Mouse (Mus musculus): ENCODE measurements around the gene 6430548M08Rik. TPM values are rescaled to one million over a fixed set of nuclear protein-coding genes. Genes with fewer than 3 reads are reported as not detected.

Gene 6430548M08Rik
- polyA plus RNA-seq, 1 experiment from 2014 or later: 3.3 TPM

- Histone ChIP-seq H3K36me3 (no peaks in the 10 kb centered on the region), H3K4me3 (no peak overlapping the region), H3K9me3 (no peaks in the 10 kb centered on the region), H3K9ac (no peak overlapping the region), H3K27me3 (peaks cover 18% of the 10 kb centered on the region), H3K27ac (no peak overlapping the region), H3K4me2 (replicated peaks) (no peak overlapping the region), H3K4me1 (no peaks in the 10 kb centered on the region)
- ATAC-seq (ENCODE audit: low FRiP score, low read depth): no peak
- WGBS: 50% methylated on average over 14 of the region's 14 CpGs
Measured at GRCm38 (mm10) chr8:120126357-120127161, 12.6 kb downstream of the 6430548M08Rik start.

- Histone ChIP-seq H3K9me3 (no peaks in the 10 kb centered on the region), H3K9ac (no peak overlapping the region; the same call in 1 of the 2 replicates), H3K27me3 (0 out of 2 replicates have a peak, but pooled peaks cover 14% of the 10 kb centered on the region), H3K4me1 (no peaks in the 10 kb centered on the region), H3K4me3 (no peak overlapping the region), H3K27ac (no peak overlapping the region), H3K4me2 (replicated peaks) (no peak overlapping the region), H3K36me3 (no peaks in the 10 kb centered on the region)
- no peak for ATAC-seq (ENCODE audit: low FRiP score, low read depth)
- 58% methylated on average over 4 of the region's 4 CpGs for WGBS
Measured at GRCm38 (mm10) chr8:120129547-120129946, 15.6 kb downstream of the 6430548M08Rik start.

- H3K9me3 ChIP-seq: no peaks in the 10 kb centered on the region
- H3K4me3 ChIP-seq: no peak overlapping the region
- WGBS: 81% methylated on average over 8 of the region's 8 CpGs
- H3K27me3 ChIP-seq: 0 out of 2 replicates have a peak, but pooled peaks cover 10% of the 10 kb centered on the region
- H3K27ac ChIP-seq: no peak overlapping the region
- no peaks in the 10 kb centered on the region for H3K4me1 ChIP-seq
- no peak for ATAC-seq (ENCODE audit: low FRiP score, low read depth)
- no peak overlapping the region for H3K9ac ChIP-seq
- H3K4me2 ChIP-seq (replicated peaks): no peak overlapping the region
- no peaks in the 10 kb centered on the region for H3K36me3 ChIP-seq
Measured at GRCm38 (mm10) chr8:120131158-120131557, 17.2 kb downstream of the 6430548M08Rik start.

GRCm38 (mm10) chr8:120133169-120133568, 19.2 kb downstream of the 6430548M08Rik start:
- ATAC-seq (ENCODE audit: low FRiP score, low read depth): no peak
- Histone ChIP-seq H3K9me3 (no peaks in the 10 kb centered on the region), H3K27me3 (no peaks in the 10 kb centered on the region), H3K4me3 (no peak overlapping the region), H3K4me1 (no peaks in the 10 kb centered on the region), H3K4me2 (replicated peaks) (no peak overlapping the region), H3K9ac (no peak overlapping the region), H3K27ac (no peak overlapping the region), H3K36me3 (no peaks in the 10 kb centered on the region)
- 88% methylated on average over 7 of the region's 7 CpGs for WGBS

GRCm38 (mm10) chr8:120135687-120136086, 21.7 kb downstream of the 6430548M08Rik start:
- H3K27me3 ChIP-seq: peaks cover 4% of the 10 kb centered on the region; the same call in 1 of the 2 replicates
- H3K9ac ChIP-seq: no peak overlapping the region
- no peak overlapping the region for H3K4me2 ChIP-seq (replicated peaks)
- no peak for ATAC-seq (ENCODE audit: low FRiP score, low read depth)
- H3K4me3 ChIP-seq: no peak overlapping the region
- no peaks in the 10 kb centered on the region for H3K9me3 ChIP-seq
- no peaks in the 10 kb centered on the region for H3K36me3 ChIP-seq
- 91% methylated on average over 7 of the region's 7 CpGs for WGBS
- no peak overlapping the region for H3K27ac ChIP-seq
- no peaks in the 10 kb centered on the region for H3K4me1 ChIP-seq

GRCm38 (mm10) chr8:120136618-120137017, 22.7 kb downstream of the 6430548M08Rik start:
- WGBS: 52% methylated on average over 7 of the region's 7 CpGs
- Histone ChIP-seq H3K9me3 (no peaks in the 10 kb centered on the region), H3K36me3 (no peaks in the 10 kb centered on the region), H3K4me2 (replicated peaks) (no peak overlapping the region), H3K27me3 (peaks cover 4% of the 10 kb centered on the region; the same call in 1 of the 2 replicates), H3K4me3 (no peak overlapping the region), H3K4me1 (no peaks in the 10 kb centered on the region), H3K9ac (no peak overlapping the region), H3K27ac (no peak overlapping the region)
- ATAC-seq (ENCODE audit: low FRiP score, low read depth): no peak

- H3K9ac ChIP-seq: no peak overlapping the region
- H3K27me3 ChIP-seq: peaks cover 4% of the 10 kb centered on the region; the same call in 1 of the 2 replicates
- H3K4me3 ChIP-seq: no peak overlapping the region
- no peaks in the 10 kb centered on the region for H3K36me3 ChIP-seq
- ATAC-seq (ENCODE audit: low FRiP score, low read depth): no peak
- 37% methylated on average over 2 of the region's 2 CpGs for WGBS
- H3K9me3 ChIP-seq: no peaks in the 10 kb centered on the region
- no peak overlapping the region for H3K27ac ChIP-seq
- H3K4me2 ChIP-seq (replicated peaks): no peak overlapping the region
- H3K4me1 ChIP-seq: no peaks in the 10 kb centered on the region
Measured at GRCm38 (mm10) chr8:120138958-120139357, 25.0 kb downstream of the 6430548M08Rik start.

- Histone ChIP-seq H3K27ac (no peak overlapping the region), H3K4me2 (replicated peaks) (no peak overlapping the region), H3K9me3 (no peaks in the 10 kb centered on the region), H3K27me3 (peaks cover 4% of the 10 kb centered on the region; the same call in 1 of the 2 replicates), H3K9ac (no peak overlapping the region; the same call in 1 of the 2 replicates), H3K36me3 (no peaks in the 10 kb centered on the region), H3K4me3 (no peak overlapping the region), H3K4me1 (peaks cover 8% of the 10 kb centered on the region; the same call in 1 of the 2 replicates)
- 61% methylated on average over 3 of the region's 3 CpGs for WGBS
- no peak for ATAC-seq (ENCODE audit: low FRiP score, low read depth)
Measured at GRCm38 (mm10) chr8:120140769-120141168, 26.8 kb downstream of the 6430548M08Rik start.

- no peak for ATAC-seq (ENCODE audit: low FRiP score, low read depth)
- no peak overlapping the region for H3K9ac ChIP-seq
- 60% methylated on average over 15 of the region's 15 CpGs for WGBS
- H3K4me1 ChIP-seq: peaks cover 8% of the 10 kb centered on the region; the same call in 1 of the 2 replicates
- no peaks in the 10 kb centered on the region for H3K36me3 ChIP-seq
- H3K27ac ChIP-seq: no peak overlapping the region
- H3K4me3 ChIP-seq: no peak overlapping the region
- no peaks in the 10 kb centered on the region for H3K27me3 ChIP-seq
- H3K4me2 ChIP-seq (replicated peaks): no peak overlapping the region
- H3K9me3 ChIP-seq: no peaks in the 10 kb centered on the region
Measured at GRCm38 (mm10) chr8:120143911-120144651, 30.1 kb downstream of the 6430548M08Rik start.

- H3K36me3 ChIP-seq: no peaks in the 10 kb centered on the region
- peak overlapping the region; percentile 19; the same call in 1 of the 2 replicates for H3K9ac ChIP-seq
- 53% methylated on average over 12 of the region's 12 CpGs for WGBS
- peaks cover 8% of the 10 kb centered on the region; the same call in 1 of the 2 replicates for H3K4me1 ChIP-seq
- H3K9me3 ChIP-seq: no peaks in the 10 kb centered on the region
- H3K27me3 ChIP-seq: no peaks in the 10 kb centered on the region
- no peak overlapping the region for H3K4me2 ChIP-seq (replicated peaks)
- H3K4me3 ChIP-seq: no peak overlapping the region
- H3K27ac ChIP-seq: no peak overlapping the region
- ATAC-seq (ENCODE audit: low FRiP score, low read depth): no peak
Measured at GRCm38 (mm10) chr8:120144652-120145301, 30.8 kb downstream of the 6430548M08Rik start.

GRCm38 (mm10) chr8:120146051-120146450, 32.1 kb downstream of the 6430548M08Rik start:
- Histone ChIP-seq H3K27me3 (no peaks in the 10 kb centered on the region), H3K4me2 (replicated peaks) (no peak overlapping the region), H3K9ac (no peak overlapping the region), H3K27ac (no peak overlapping the region), H3K36me3 (no peaks in the 10 kb centered on the region), H3K4me1 (peaks cover 8% of the 10 kb centered on the region; the same call in 1 of the 2 replicates), H3K4me3 (no peak overlapping the region), H3K9me3 (no peaks in the 10 kb centered on the region)
- no peak for ATAC-seq (ENCODE audit: low FRiP score, low read depth)
- 72% methylated on average over 1 of the region's 1 CpGs for WGBS

- Histone ChIP-seq H3K9ac (no peak overlapping the region), H3K9me3 (no peaks in the 10 kb centered on the region), H3K4me2 (replicated peaks) (no peak overlapping the region), H3K4me3 (no peak overlapping the region), H3K4me1 (peaks cover 29% of the 10 kb centered on the region), H3K36me3 (no peaks in the 10 kb centered on the region), H3K27me3 (no peaks in the 10 kb centered on the region), H3K27ac (no peak overlapping the region)
- peak; percentile 42; the same call in 1 of the 2 replicates for ATAC-seq (ENCODE audit: low FRiP score, low read depth)
- WGBS: 60% methylated on average over 12 of the region's 12 CpGs
Measured at GRCm38 (mm10) chr8:120150028-120150427, 36.1 kb downstream of the 6430548M08Rik start.

Data from limb, embryonic 13.5 days (tissue).